Mouse (Mus musculus) central nervous system, embryonic 11.5 days (tissue): ENCODE data around the gene Dnah10. TPM values are rescaled to one million over a fixed set of nuclear protein-coding genes. Genes with fewer than 3 reads are reported as not detected.

Experiments
- polyA plus RNA-seq: library from polyadenylated mRNA; depleted of rRNA; stranded (reverse); fragments of >200 nt; gene quantifications from 2 replicates; pipeline ENCODE4 v1.2.3, GENCODE M21; 2012; rRNA removed

The Dnah10 gene
- 0.29 and 0.48 TPM in 2 replicates for polyA plus RNA-seq

DNA sequence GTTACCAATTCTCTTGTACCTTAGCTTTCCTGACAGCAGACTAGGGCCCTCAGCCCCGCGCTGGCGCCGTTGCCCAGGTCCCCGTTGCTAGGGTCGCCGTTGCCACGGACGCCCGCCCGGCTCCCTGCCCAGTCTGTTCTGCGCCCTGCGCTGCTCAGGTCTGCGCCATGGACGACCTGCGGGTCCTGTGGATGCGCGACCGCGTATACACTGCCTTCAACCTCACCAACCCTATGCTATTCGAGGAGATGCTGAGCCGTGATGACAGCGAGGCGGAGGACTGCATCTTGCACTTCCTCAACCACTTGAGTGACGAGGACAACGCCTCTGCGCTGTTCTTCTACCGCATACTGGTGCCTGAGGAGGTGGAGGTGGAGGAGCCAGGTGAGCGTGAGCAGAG, at the start of gene Dnah10:
Dnah10 (plus strand) TSS at position 89 of the 400 bp plus-strand sequence.

DNA sequence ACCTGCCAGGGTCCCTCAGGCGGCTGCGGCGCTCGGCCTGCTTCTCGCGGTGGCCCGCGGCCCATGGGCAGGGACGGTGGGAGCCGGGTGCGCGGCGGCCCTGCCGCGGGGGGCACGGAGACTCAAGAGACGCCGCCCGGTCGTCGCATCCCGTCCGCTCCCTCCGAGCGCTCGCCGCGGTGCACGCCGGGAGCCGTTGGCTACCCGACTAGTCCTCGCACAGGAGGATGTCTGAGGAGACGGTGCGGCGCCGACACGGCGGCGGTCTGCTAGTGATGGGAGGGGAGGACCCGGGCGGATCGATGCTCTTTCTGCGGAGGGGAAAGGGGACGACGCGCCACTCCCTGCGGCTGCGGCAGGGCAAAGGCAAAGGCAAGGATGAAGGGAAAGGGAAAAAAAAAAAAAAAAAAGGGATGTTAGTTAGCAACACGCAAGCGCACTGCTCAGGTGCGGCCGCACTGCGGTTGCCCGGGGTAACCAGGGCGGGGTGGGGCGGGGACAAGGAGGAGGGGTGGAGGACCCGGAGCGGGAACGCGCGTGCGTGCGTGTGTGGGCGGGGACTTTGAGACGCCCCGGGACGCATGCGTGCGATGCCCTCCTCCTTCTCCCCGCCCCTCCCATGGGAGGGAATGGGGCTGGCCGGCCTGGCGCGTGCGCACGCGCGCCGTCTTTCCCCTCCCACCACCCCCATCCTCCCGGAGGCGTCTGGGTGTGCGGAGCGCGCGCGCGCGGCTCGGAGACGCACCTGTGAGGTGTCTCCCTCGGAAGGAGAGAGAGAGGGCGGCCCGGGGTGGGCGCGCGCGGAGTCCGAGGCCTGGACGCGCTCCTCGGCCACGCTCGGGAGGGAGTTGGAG, 137.4 kb downstream of the Dnah10 start, which contains the start of the genes Ccdc92 and Zfp664:
Ccdc92 (minus strand) TSS at position 412 of the 854 bp plus-strand sequence.
Zfp664 (plus strand) TSS at position 679 of the 854 bp plus-strand sequence.

Other genes with a start within 250 kb of the Dnah10 start
- 20.8 and 22.7 TPM in 2 replicates for gene Rilpl2, start 246.7 kb upstream of the Dnah10 start, polyA plus RNA-seq
- 19.5 and 35.7 TPM in 2 replicates for gene Snrnp35, start 242.0 kb upstream of the Dnah10 start, polyA plus RNA-seq
- 19.3 and 23.0 TPM in 2 replicates for gene Rilpl1, start 193.7 kb upstream of the Dnah10 start, polyA plus RNA-seq
- 115 and 224 TPM in 2 replicates for gene Tmed2, start 184.4 kb upstream of the Dnah10 start, polyA plus RNA-seq
- gene Ddx55, start 172.2 kb upstream of the Dnah10 start, polyA plus RNA-seq, result 23.1 and 35.3 TPM in 2 replicates
- 38.9 and 52.8 TPM in 2 replicates for gene Eif2b1, start 146.0 kb upstream of the Dnah10 start, polyA plus RNA-seq
- gene Gtf2h3, start 145.9 kb upstream of the Dnah10 start, polyA plus RNA-seq, result 94.2 and 109 TPM in 2 replicates
- 29.3 and 36.7 TPM in 2 replicates for gene Atp6v0a2, start 96.5 kb upstream of the Dnah10 start, polyA plus RNA-seq
- 10.9 and 24.4 TPM in 2 replicates for gene Ccdc92, start 137.3 kb downstream of the Dnah10 start, polyA plus RNA-seq
- 92.7 and 98.6 TPM in 2 replicates for gene Zfp664, start 137.6 kb downstream of the Dnah10 start, polyA plus RNA-seq